Mouse (Mus musculus) megakaryocyte-erythroid progenitor cell, adult 5-6 weeks (primary cell): ENCODE measurements around the gene Kif15. TPM values are rescaled to one million over a fixed set of nuclear protein-coding genes. Genes with fewer than 3 reads are reported as not detected.

ENCODE experiments used
- ATAC-seq: replicated peaks from 2 replicates; pipeline ENCODE4 v1.8.0; 2016; ENCODE audit warnings: mild to moderate bottlenecking, inconsistent platforms; ENCODE audit not compliant: severe bottlenecking, poor library complexity, low FRiP score, low TSS enrichment
- total RNA-seq, 2 experiments: library from RNA; stranded (forward) in 1 of 2; stranded (reverse) in 1 of 2; fragments of 200-1000, 215-1000 nt in 1 of 2; fragments of >200 nt in 1 of 2; fragmentation: Nextera tagmentation in 1 of 2; gene quantifications; 2 replicates each; pipeline ENCODE4 v1.2.3; 2014 to 2017

Kif15 gene
- total RNA-seq (2014; fragmentation: Nextera tagmentation): 136 and 143 TPM in 2 replicates
- total RNA-seq (2017): 280 and 313 TPM in 2 replicates

DNA sequence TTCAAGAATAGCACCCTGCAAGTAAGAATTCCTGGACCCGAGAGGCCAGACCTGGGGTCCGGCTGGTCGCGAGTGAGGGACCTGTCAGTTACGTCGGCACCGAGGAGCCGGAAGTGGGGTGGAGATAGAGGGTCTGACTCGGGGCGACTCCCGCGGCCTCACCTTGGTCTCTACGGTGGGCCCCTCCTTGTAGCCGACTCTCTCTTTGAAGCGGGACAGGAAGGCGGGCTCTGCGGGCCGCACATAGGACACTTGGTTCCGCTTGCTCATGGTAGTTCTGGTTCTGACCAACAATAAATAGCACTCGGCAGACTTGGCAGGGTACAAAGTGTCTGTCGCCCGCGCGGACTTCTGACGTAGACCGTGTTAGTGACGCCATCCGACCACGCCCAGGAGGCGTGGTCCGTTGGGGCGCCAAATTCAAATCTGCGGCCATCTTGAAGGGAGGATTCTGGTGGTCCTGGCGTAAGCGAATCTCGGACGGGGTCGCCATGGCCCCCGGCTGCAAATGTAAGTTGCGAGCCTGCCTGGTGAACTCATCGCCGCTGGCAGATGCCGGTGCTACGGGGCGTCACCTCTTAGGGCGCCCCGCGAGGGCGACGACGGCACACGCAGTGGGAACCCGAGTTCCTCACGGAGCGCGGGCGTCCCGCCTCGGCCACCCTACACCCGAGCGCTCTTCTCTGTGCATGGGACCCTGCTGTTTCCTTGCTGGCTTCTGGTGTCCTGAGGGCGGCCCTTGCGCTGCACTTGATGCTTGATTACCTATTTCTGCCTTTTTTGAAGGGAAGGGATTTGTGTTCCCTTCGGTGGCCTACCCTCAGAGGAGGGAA is at the start of gene Kif15, which contains the start of gene 1110059G10Rik:
Kif15 (plus strand) TSS at position 404 of the 833 bp plus-strand sequence.
1110059G10Rik (minus strand) TSS at position 358 of the 833 bp plus-strand sequence.
- peak; percentile 90 for ATAC-seq

DNA sequence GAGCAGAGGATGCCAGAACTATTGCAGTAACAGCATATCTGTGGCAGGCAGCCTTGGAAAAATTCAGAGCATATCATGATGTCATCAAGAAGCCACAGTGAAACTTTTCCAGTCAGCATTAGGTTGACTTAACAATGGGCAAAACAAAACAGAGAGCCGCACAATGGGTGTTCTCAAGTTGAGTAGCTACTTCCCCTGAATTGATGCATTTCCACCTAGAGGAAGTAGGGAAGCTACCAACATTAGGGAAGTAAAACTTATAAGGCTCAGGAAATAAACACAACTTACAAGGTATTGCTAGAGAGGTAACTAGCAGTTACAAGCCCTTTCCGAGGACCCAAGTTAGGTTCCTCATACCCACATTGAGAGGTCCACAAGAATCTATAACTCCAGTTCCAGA is 49.8 kb upstream of the Kif15 start:
- no peak for ATAC-seq

DNA sequence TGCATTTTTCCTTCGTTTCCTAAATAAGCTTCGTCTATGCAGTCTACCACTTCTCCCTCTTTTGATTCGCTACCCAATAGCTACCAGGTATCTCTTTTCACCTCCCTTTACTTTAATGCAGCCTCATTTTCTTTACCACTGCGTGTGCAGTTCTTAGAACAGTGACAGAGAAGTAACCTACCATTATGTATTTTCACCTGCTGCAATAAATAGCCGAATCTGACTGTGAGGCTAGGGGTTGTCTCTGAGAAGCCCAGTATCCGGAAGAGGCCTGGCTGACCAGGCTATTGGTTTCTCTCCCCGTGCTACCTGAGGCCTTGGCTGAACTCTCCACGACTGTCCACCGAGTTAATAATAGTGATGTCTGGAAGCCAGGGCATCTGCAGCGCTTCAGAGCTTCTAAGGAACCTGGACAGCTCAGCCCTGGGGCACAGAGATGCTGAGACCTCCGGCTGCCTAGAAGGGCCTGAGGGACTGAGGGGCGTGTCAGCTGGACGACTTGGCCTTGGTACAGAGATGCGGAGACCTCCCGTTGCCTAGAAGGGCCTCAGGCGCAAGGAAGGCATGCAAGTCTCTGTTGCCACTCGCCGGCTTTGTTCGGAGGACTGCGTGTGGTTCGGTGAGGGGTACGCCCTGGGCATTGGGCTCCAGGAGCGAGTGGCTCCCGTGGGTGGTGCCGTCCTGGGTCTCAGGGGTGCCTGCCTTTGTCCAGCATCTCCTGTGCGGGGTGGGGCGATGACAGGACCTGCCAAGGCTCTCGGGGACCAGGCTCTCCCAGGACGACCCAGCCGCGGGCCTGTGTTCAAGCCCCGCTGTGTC is 47.9 kb upstream of the Kif15 start:
- ATAC-seq: peak; percentile 65; the same call in 1 of the 2 replicates

DNA sequence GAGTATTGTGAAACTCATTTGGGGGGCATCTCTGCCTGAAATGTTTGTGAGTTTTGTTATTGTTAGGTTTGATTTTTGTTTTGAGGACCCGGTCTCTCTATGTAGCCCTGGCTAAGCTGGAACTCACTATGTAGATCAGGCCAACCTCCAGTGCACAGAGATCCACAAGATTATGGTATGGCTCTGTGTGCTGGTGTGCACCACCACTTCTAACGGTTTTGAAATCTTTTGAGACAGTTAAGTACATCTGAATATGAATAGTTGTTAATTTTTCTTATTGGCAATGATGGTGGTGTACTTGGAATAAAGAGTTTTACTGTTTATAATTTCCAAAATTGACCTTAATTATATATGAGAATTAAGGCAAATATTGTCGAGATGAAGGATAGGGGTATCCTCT is 28.4 kb upstream of the Kif15 start:
- ATAC-seq: 0 out of 2 replicates have a peak, but pooled peaks have one; percentile 34

DNA sequence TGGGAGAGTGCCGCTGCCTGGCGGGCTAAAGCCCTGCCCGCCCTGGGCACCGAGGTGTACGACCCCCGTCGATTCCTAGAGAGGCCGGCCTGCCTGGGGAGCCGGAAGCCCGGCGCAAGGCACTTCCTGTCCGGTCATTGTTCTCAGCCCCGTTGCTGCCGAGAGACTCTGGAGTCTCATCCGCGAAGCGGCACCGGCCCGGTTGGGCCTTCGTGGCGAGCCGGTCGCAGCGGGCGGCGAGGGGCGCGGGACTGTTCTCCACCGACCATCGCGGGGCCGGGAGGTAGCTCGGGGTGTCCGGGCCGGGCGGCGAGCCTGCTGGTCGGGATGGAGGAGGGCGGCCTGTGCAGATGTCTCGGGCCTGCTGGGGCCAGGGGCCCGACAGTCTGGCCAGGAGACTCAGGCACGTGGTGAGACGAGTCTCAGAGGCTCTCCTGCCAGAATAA is 27.9 kb upstream of the Kif15 start, which contains the start of gene Zfp105:
Zfp105 (plus strand) TSS at position 137 of the 446 bp plus-strand sequence.
- ATAC-seq: peak; percentile 59

DNA sequence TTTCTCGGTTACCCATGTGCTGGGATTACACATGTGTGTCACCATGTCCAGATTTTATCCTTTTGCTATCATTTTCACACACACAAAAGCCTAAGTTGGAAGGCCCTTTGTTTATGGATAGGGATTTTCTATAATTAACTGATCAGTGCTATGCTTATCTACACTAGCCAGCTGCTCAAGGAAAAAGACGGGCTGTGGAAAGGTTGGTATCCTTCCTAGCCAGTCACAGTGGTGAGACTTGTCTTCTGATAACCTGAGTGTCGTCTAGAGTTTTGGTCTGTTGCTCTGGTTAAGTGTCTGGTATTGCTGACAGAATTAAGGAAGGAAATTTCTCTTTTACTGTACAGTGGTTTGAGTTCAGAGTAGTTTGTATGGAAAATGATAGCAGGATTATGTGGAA is 21.9 kb upstream of the Kif15 start:
- ATAC-seq: 0 out of 2 replicates have a peak, but pooled peaks have one; percentile 44

DNA sequence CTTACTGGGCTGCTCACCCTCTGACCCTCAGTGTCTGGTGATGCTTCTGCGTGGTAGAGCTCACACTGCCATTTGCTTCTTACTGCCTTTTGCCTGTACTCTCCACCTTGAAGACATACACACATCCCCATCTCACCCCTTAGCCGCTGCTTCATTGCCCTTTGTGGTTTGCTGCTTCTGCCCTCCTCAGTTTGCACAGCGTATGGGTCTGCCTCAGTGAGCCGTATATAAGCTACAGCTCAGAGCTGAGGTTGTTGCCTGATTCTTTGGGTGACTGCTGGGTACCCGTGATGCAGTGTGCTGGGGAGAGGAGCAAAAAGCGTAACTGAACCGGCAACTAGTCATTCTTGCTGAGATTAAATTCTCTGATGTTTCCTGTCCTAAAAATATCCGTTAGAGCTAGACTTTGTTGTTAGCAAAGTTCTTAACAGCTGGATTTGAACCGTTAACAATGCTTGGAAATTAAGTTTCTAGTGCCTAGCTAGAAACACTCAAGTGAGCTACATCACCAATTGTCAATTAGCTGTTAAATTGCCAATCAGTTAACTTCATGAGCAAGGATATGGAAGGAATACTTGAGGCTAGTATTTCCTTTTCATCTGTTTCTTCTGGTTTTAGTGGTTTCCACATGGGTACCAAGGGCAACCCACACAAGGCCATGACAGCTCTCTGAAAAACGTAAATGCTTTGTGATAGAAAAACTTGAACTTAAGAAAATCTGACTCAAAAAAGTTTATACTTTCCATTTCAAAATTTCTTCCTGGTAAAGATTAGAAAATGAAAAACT is 47.8 kb downstream of the Kif15 start:
- no peak for ATAC-seq

DNA sequence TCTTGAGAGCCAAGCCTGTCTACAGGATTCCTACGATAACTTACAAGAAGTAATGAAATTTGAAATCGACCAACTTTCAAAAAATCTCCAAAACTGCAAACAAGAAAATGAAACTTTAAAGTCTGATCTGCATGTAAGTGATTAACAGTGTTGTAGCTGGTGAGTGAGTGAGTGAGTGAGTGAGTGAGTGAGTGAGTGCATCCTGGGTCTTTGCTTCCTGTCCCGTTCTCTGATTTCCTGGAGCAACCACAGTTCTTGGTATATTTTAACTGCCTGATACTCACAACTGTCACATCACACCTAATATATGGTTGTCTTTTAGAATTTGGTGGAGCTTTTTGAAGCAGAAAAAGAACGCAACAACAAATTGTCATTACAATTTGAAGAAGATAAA is 48.3 kb downstream of the Kif15 start:
- no peak for ATAC-seq

DNA sequence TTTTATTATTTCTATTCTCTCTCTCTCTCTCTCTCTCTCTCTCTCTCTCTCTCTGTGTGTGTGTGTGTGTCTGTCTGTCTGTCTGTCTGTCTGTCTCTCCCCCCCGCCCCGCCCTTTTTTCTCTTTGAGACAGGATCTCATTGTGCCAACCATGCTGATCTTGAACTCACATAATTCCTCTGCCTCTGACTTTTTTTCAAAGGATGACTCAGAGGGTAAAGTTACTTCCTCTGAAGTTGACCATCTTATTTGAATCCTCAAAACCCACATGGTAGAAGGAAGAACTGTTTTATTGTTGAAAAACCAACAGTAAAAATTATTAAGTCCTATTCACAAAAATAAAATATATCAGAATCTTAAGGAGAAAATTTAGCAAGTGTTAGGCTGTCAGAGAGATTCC is 53.9 kb downstream of the Kif15 start:
- ATAC-seq: no peak

DNA sequence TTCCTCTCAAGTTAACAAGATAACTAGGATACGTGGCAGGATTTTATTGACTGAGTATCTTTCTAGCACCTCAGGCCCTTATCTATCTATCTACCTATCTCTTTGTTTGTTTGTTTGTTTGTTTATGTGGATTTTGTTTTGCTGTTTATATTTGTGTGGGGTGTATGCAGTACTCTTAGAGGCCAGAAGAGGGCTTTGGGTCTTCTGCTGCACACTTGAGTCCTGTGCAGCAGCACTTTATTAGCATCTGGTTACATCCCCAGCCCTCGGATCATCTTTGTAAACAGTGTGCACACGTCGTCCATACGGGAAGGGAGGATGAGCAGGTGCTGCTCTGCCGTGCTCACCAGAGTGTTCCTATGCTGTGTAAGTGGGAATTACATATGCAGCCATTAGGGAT is 55.2 kb downstream of the Kif15 start:
- peak; percentile 46; the same call in 1 of the 2 replicates for ATAC-seq

DNA sequence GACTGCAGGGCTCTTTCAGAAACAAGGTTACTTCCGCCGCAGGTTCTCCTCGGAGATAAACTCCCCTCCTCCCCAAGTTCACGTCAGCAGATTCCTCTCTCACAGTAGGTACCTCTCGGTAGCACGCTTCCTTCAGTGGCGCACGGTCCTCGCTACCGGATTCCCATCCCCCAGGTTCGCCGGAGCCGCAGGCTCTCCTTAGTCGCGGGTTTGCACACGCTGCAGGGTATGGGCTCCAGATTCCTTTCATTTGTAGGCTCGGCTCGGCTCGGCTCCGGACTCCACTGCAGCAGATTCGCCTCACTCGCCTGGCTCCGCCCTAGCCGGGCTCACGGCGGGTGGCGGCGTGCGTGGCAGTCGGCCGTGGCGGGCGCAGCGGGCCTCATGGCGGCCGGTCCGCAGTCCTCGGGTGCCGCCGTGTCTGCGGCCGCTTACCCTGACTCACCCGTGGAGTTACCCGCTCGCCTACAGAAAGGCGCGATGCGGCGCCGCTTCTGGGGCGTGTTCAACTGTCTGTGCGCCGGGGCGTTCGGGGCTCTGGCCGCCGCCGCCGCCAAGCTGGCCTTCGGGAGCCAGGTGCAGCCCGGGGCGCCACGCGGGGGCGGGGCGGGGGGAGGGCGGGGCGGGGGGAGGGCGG is 70.3 kb downstream of the Kif15 start, which contains the start of gene Tmem42:
Tmem42 (plus strand) TSS at position 332 of the 637 bp plus-strand sequence.
- ATAC-seq: peak; percentile 88

DNA sequence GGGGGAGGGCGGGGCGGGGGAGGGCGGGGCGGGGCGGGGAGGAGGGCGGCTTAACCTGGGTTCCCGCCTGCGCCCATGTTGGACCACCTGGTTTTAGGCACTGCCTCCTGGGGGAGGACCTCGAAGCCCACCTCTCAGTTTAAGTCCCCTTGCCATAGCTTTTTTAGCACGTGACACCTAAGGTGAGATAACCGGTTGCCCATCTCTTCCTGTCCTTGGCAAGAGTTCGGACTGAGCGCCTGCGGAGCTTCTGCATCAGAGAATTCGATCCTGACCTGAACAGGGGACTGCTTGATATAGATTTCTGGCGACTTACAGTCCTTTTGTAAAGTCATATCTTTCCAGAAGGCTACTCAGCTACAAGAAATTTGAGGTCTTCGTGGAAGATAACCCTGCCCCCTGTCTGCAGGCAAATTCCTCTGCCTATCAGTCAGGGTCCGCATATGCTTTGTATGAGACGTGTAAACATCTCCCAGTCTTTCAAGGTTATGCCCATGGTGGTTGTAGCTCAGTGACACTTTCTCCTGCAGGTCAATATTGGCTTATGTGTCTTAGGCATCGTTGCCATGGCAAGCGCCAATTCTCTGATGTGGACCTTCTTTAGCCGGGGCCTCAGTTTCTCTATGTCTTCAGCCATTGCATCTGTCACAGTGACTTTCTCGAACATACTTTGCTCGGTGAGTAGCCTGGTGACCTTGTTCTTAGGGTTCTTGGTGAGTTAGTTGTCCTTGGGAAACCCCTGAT is 71.0 kb downstream of the Kif15 start:
- ATAC-seq: peak; percentile 44

DNA sequence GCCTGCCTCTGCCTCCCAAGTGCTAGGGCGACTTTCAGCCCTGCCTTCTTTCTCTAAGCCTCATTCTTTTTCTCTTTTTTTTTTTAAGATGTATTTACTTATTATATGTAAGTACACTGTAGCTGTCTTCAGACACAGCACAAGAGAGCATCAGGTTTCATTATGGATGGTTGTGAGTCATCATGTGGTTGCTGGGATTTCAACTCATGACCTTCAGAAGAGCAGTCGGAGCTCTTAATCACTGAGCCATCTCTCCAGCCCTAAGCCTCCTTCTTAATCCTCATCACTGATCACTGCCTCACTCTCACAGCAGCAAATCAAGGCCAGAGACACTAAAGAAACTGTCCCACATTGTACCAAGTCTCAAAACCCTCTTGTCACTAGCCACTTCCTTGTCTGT is 73.4 kb downstream of the Kif15 start:
- no peak for ATAC-seq

DNA sequence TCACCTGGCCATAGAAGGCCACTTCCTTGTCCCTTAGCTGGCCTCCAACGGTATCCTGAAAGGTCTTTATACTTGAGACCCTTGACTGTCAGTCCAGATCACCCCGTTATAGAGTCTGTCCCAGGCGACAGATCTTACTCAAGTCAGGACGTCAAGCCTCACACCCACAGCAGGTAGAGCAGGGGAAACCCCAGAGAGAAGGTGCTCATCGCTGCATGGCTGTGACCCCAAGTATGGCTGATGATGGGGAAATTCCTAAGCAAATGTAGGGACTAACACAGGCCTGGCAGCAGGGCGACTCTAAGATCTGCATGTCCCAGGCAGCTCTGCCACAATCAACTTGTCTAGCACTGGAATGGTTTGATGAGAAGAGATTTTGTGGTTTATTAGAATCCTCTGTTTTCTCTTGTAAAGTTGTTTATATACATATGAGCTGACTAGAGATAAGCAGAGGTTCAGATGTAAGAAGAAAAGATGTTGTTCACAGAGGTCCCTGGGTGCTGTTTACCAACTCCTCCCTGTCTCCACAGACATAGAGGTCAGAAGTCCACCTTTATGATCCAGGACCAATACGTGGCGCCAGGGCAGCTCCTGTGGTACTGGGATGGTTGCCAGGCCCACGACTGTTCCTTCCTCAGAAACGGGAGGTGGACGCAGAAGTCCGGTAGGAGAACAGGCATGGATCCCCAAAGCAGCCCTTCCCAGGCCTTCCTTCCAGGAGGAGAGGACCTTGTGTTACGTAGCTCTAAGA is 80.8 kb downstream of the Kif15 start:
- no peak for ATAC-seq

DNA sequence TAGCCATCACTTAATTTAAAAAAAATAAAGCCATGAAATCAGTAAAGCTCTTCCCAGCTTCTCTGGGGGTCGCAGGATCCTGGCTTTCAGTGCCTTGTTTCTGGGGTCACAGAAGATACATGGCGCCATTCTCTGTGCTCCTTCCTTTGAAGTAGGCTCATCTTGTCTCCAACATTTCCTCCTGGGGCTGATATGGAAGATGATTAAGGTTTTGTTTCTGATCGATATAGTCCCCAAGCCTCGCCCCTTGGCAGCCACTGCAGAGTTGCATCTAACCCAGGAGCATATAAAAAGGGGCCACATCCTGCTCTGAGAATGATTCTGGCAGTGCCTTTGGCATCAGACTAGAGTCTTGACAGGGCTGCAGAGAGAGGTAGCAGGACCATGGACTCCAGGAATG is 83.6 kb downstream of the Kif15 start, which contains the start of gene Tgm4:
Tgm4 (plus strand) TSS at position 301 of the 400 bp plus-strand sequence.
- no peak for ATAC-seq

DNA sequence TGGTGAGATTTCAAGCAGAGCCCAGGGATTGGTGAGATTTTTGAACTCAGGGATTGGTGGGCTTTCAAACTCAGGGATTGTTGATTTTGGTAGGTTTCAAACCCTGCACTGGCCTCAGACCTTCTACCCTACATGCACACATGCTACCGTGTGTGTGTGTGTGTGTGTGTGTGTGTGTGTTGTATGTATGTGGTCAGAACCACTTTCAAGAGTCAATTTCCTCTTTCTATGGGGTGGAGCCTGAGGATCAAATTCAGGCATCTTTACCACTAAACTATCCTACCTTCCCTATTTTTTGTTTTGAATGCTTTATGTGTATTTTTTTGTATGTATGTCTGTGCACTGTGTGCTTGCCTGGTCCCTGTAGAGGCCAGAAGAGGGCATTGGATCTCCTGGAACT is 96.8 kb downstream of the Kif15 start:
- no peak for ATAC-seq

DNA sequence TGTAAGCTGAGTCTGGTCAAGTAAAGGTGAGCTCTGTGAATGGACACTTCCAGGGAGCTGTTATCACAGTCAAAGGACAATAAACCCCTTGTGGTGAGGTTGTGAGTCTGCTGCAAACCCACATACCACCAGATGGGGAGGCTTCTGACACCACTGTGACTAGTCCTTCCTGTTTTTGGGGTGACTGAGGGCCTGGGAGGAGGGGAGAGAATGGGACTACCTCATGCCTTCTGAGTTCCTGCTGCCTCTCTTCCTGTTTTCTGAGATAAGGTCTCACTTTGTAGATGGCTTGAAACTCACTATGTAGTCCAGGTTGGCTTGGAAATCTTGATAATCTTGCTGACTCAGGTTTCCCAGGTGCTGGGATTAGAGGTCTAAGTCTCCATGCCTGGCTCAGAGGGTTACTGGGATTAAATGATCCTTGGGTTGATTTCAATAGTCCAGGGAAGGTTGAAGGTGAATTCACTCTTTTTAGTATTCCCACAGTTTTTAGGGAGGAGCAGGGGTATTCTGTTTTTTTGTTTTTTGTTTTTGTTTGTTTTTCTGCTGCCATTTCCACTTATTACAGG is 108.0 kb downstream of the Kif15 start:
- ATAC-seq: peak; percentile 65
